Mouse (Mus musculus) G1E (cell line): ENCODE data around the gene Grip1. TPM values are rescaled to one million over a fixed set of nuclear protein-coding genes. Genes with fewer than 3 reads are reported as not detected.

ENCODE experiments used
- ATAC-seq: 2 replicates; pipeline ENCODE4 v1.8.0; 2016; ENCODE audit warnings: mild to moderate bottlenecking; ENCODE audit not compliant: insufficient number of reproducible peaks, poor library complexity, low FRiP score, severe bottlenecking; ENCODE audit errors: extremely low read depth
- DNase-seq: peaks from one replicate; pipeline ENCODE4 v3.0.0; 2012; ENCODE audit warnings: low spot score
- H3K27me3 ChIP-seq: 2 replicates; pipeline ENCODE4 v1.6.1; 2012; ENCODE audit warnings: mild to moderate bottlenecking, low read length, inconsistent platforms; ENCODE audit not compliant: insufficient read depth
- H3K36me3 ChIP-seq: replicated peaks from 2 replicates; pipeline ENCODE3; 2012; ENCODE audit warnings: mild to moderate bottlenecking, inconsistent platforms
- H3K4me1 ChIP-seq: 2 replicates; pipeline ENCODE4 v1.6.1; 2012; ENCODE audit warnings: low read depth, low read length, inconsistent platforms, mixed read lengths; ENCODE audit not compliant: insufficient read depth
- H3K4me3 ChIP-seq: 2 replicates; pipeline ENCODE4 v1.5.1; 2012; ENCODE audit warnings: low read depth, mild to moderate bottlenecking, inconsistent platforms, low read length, moderate library complexity, mixed read lengths
- H3K9me3 ChIP-seq: replicated peaks from 2 replicates; pipeline ENCODE4 v1.6.1; 2012; ENCODE audit warnings: inconsistent platforms
- CTCF ChIP-seq: IDR thresholded peaks from 2 replicates; pipeline ENCODE4 v1.5.1; 2012; ENCODE audit warnings: low read depth, low read length, inconsistent platforms, mixed read lengths
- GATA1 ChIP-seq: IDR thresholded peaks from 2 replicates; pipeline ENCODE4 v1.6.1; 2012; ENCODE audit warnings: borderline replicate concordance, low read length, inconsistent platforms, mixed read lengths
- GATA2 ChIP-seq: IDR thresholded peaks from 2 replicates; pipeline ENCODE4 v1.6.1; 2012; ENCODE audit warnings: low read depth, low read length, inconsistent platforms, borderline replicate concordance
- POLR2AphosphoS5 ChIP-seq: IDR thresholded peaks from 2 replicates; pipeline ENCODE4 v1.6.1; 2012; ENCODE audit warnings: low read depth, low read length, inconsistent platforms; ENCODE audit not compliant: insufficient replicate concordance
- TAL1 ChIP-seq: conservative IDR thresholded peaks from 2 replicates; pipeline ENCODE4 v1.6.1; 2012; ENCODE audit warnings: low read depth, low read length, inconsistent platforms, mixed read lengths
- polyA plus RNA-seq: library from polyadenylated mRNA; stranded (reverse); fragments of >175 nt; gene quantifications from 2 replicates; pipeline ENCODE4 v1.2.3, GENCODE M21; 2012
- total RNA-seq, 2 experiments: library from RNA; stranded (forward) in 1 of 2; stranded (reverse) in 1 of 2; fragments of 200-1000 nt in 1 of 2; fragments of >200 nt in 1 of 2; fragmentation: Nextera tagmentation in 1 of 2; gene quantifications; 2 replicates each; pipeline ENCODE4 v1.2.3; 2014 to 2017

The Grip1 gene
- total and polyA plus RNA-seq, 3 experiments = 0.11 TPM; not detected in 2

DNA sequence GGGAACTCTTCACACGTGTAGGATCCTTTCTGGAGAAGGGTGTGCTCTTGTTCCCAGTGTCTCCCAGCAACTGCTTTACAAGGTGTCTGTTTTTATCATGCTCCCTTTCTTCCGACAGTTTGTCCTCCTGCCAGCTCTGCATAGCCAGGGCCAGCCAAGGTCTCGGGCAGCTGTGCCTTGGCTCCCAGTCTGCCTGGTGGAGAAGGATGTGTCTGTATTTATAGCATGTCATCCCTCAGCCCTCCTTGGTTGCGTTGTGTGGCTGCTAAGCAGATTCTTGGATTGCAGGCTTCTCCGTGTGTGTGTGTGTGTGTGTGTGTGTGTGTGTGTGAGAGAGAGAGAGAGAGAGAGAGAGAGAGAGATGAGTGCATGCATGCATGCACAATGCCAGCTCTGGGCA, 42.6 kb downstream of the Grip1 start:
- no peak overlapping the region for H3K4me3 ChIP-seq
- no peak for ATAC-seq
- H3K27me3 ChIP-seq = no peaks in the 10 kb centered on the region
- no peaks in the 10 kb centered on the region for H3K36me3 ChIP-seq
- DNase-seq = no peak
- H3K4me1 ChIP-seq = no peaks in the 10 kb centered on the region
- H3K9me3 ChIP-seq = peaks cover 61% of the 10 kb centered on the region
- TF ChIP-seq GATA2 (no peak), CTCF (no peak), TAL1 (no peak), GATA1 (no peak)

DNA sequence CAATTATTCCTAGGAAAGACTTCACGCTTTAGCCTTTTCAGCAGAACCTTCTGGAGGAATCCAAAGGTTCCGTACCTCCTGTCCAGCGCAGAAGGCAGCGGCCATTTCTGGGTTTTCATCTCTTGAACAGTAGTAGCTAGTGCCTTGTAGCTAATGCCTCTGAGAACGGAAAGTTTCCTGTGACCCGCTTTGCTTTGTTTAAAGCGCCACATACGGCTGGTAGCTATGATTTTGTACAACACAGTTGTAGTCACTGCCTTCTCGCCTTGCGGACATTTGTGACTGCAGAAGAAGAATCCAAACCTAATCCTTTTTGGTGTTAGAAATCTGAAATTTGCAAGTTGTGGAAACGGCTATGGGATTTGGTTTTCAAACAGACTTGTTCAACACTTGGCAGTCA, 68.1 kb downstream of the Grip1 start:
- DNase-seq = no peak
- Histone ChIP-seq H3K27me3 (no peaks in the 10 kb centered on the region), H3K4me1 (no peaks in the 10 kb centered on the region), H3K9me3 (peaks cover 43% of the 10 kb centered on the region), H3K4me3 (no peak overlapping the region), H3K36me3 (no peaks in the 10 kb centered on the region)
- TF ChIP-seq GATA1 (no peak), CTCF (no peak), POLR2AphosphoS5 (no peak), TAL1 (no peak), GATA2 (no peak)
- ATAC-seq = no peak

DNA sequence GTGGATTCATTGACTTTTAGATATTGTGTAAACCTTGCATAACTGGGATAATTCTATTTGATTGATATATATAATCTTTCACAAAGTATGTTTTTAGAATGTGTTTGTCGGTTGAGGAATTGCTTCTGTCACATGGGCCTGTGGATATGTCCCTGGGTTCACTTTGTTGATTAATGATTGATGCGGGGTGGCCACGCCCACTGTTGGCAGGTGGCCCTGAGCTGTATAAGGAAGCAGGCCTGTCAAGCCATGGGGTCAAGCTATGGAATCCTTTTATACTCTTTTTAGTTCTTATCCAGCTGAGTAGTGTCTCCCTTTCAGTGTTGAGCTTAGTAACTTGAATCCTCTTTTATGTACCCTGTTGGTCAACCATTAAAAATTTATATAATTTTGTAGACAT, 72.1 kb downstream of the Grip1 start:
- Histone ChIP-seq H3K4me3 (no peak overlapping the region), H3K9me3 (peaks cover 43% of the 10 kb centered on the region), H3K4me1 (no peaks in the 10 kb centered on the region), H3K27me3 (no peaks in the 10 kb centered on the region), H3K36me3 (no peaks in the 10 kb centered on the region)
- no peak for DNase-seq
- TF ChIP-seq GATA2 (no peak), TAL1 (no peak), GATA1 (no peak), POLR2AphosphoS5 (no peak), CTCF (no peak)
- no peak for ATAC-seq

DNA sequence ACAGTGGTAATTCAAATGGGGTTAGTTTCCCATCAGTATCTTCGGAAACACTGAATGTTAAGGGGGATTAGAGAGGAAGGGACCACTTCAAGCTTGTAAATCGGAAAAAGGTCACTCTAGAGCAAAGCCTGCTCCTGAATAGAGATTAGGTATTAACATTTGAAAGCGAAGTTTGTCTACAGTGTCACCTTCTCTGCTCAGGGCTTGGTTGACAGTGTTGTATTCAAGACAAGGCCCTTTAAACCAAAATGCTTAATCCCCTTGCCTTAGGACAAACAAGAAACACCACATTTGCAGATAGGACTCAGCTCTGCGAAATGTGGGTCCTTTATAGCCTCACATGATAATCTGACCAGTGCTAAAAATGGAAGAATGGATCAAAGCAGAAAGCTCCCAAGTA, 81.2 kb downstream of the Grip1 start:
- DNase-seq (no peak), ATAC-seq (no peak)
- H3K27me3 ChIP-seq = no peaks in the 10 kb centered on the region
- no peaks in the 10 kb centered on the region for H3K4me1 ChIP-seq
- no peaks in the 10 kb centered on the region for H3K36me3 ChIP-seq
- no peak overlapping the region for H3K4me3 ChIP-seq
- peaks cover 58% of the 10 kb centered on the region for H3K9me3 ChIP-seq
- no peak for TF ChIP-seq POLR2AphosphoS5

DNA sequence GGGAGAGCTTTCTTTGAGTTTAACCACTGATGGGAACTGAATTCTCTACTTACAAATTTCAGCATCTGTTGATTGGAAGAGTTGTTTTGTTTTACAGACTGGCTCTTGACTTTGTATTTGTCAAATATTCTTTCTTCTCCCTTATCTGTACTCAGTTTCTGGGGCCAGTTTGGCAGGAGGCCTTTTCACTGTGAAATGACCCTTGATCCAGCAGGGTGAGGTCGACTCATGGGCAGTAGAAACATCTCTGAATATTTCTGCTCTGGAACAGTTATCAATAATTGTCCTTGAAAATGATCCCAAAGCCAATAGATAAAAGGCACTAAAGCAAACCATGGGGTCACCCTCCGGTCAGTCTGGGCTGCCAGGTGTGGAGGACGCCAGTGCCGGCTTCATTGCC, 88.0 kb downstream of the Grip1 start:
- H3K27me3 ChIP-seq = no peaks in the 10 kb centered on the region
- TF ChIP-seq CTCF (no peak), GATA2 (no peak), POLR2AphosphoS5 (no peak)
- H3K36me3 ChIP-seq = no peaks in the 10 kb centered on the region
- no peak for DNase-seq
- H3K9me3 ChIP-seq = peaks cover 50% of the 10 kb centered on the region
- no peak for ATAC-seq
- H3K4me1 ChIP-seq = no peaks in the 10 kb centered on the region
- H3K4me3 ChIP-seq = no peak overlapping the region

DNA sequence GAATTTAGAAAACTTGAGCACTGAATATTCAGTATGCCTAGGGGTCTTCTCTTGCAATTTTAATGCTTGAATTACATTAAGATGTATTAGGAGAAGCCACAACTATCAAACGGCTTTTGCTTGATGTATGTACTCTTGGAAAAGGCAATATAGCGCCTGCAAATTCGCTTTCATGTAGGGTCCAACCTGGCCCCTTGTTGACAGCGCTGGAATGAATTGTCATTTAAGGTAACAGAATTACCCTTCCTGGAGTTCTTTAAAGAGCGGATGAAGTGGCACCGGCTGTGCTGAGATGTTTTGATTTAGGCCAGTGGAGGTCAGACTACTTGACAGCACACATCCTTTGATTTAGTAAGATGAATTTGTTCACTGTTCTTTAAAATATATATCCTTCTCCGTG, 90.1 kb downstream of the Grip1 start:
- Histone ChIP-seq H3K36me3 (no peaks in the 10 kb centered on the region), H3K9me3 (peaks cover 53% of the 10 kb centered on the region), H3K27me3 (no peaks in the 10 kb centered on the region), H3K4me1 (no peaks in the 10 kb centered on the region), H3K4me3 (no peak overlapping the region)
- DNase-seq = no peak
- TF ChIP-seq TAL1 = no peak
- no peak for TF ChIP-seq CTCF
- no peak for TF ChIP-seq POLR2AphosphoS5
- TF ChIP-seq GATA2 = no peak
- no peak for TF ChIP-seq GATA1
- no peak for ATAC-seq

DNA sequence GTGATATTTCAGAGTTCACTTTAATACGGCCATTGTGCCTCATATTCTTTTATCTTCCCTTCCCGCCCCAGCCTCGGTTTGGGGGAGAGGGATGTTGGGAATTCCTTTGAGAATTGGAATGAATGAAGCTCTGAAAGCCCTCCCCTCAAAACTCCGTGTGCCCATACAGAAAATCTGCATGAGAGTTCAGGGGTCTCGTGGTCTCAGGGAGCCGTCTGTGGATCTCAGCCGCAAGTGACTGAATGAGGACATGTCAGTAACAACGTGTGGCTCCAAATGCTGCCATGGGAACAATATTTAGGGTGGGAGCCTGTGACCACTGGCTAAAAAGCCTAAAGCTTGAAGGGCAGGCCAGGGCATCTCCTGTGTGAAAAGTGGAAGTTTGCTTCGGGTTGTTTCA, 91.1 kb downstream of the Grip1 start:
- TF ChIP-seq CTCF (no peak), GATA1 (no peak), TAL1 (no peak), GATA2 (no peak), POLR2AphosphoS5 (no peak)
- no peaks in the 10 kb centered on the region for H3K27me3 ChIP-seq
- H3K4me1 ChIP-seq = no peaks in the 10 kb centered on the region
- H3K9me3 ChIP-seq = peaks cover 55% of the 10 kb centered on the region
- no peaks in the 10 kb centered on the region for H3K36me3 ChIP-seq
- no peak overlapping the region for H3K4me3 ChIP-seq
- no peak for ATAC-seq
- no peak for DNase-seq
